ENCODE assay signal across 14 mouse cellular contexts in genomic region chr16:69125361-69125760, GRCm38 (mm10).
"Had no signal": no experiment of that assay in that cellular context is flagged by ENCODE, and none has a peak within 500 bp of the region (broad histone marks: within the 10 kb centered on the region; RNA-seq: fewer than 3 reads in every experiment).

No protein-coding gene starts in this region.

- DNase-seq: gastrocnemius, adult 2 months; gastrocnemius, postnatal 10 days; gastrocnemius, postnatal 25 days; heart, adult 2 months; heart, postnatal 14 days; heart, postnatal 36 days; kidney, adult 18-20 months; kidney, adult 8-10 months; kidney, postnatal 10 days; kidney, postnatal 25 days; kidney, postnatal 4 days; liver; liver, embryonic 13.5 days; liver, postnatal 0 days had no signal
